Mouse (Mus musculus): Measurements from ENCODE around the gene A230050P20Rik. TPM values are rescaled to one million over a fixed set of nuclear protein-coding genes. Genes with fewer than 3 reads are reported as not detected.

The A230050P20Rik gene
- 2.0 TPM for polyA plus RNA-seq (2014; fragmentation: Illumina TruSeq; extraction: RNeasy Lipid Tissue Mini Kit (QIAGEN cat#74804); ENCODE audit: low read depth, low replicate concordance)

DNA sequence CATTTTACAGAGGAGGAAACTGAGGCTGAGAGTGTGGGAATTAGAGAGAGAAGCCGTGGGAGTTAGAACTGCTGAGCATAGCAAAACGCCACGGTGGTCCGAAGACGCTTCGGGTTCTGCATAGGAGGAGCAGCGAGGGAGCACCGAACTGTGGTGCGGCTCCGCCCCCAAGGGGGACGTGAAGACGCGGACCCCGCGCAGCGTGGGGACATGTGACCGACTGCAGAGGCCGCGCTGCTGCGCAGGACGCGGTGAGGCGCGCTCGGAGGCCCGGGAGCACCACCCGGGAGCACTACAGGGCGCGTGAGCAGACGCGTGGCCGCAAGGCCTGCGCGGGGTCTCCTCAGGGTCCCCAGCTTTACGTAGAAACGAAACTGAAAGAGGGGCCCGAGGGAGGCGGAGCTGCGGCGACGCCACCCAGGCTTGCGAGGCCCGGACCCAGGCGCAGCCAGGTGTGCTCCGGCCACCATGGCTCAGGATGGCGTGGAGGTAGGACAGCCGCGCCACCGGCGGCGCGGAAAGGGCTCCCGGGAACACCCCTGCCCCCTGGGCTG is at the start of gene A230050P20Rik:
Gene A230050P20Rik, plus strand, starts transcription at position 195 of the 554 bp plus-strand sequence.

DNA sequence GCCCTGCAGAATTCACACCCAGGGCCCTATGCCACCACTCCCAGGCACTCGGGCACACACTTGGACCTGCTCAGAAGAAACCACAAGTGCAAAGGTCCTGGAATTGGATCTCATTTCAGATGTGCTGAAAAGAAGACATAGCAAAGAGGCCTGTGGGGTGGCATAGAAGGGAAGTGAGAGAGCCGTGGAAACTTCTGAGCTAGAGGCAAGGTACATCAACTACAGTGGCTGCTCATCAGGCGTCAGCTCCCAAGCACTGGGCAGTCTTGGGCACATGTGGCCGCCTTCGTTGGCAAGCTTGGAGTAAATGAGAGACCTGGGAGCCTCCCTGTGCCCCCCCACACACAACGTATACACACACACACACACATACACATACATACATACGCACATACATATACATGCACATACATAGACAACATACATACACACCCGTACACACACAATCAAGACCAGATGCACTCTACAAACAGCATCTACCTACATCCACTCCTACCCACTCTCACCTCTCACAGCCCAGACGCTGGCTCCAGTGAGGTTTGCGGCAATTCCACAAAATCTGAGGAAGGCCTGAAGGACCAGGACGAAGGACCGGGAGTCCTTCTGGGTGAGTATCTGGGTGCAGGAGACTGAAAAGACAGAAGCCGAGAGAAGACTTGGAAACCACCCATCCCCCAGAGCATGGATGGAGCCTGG is 10.8 kb downstream of the A230050P20Rik start, which contains the start of gene Angptl6:
Gene Angptl6, minus strand, starts transcription at position 631 of the 696 bp plus-strand sequence.

DNA sequence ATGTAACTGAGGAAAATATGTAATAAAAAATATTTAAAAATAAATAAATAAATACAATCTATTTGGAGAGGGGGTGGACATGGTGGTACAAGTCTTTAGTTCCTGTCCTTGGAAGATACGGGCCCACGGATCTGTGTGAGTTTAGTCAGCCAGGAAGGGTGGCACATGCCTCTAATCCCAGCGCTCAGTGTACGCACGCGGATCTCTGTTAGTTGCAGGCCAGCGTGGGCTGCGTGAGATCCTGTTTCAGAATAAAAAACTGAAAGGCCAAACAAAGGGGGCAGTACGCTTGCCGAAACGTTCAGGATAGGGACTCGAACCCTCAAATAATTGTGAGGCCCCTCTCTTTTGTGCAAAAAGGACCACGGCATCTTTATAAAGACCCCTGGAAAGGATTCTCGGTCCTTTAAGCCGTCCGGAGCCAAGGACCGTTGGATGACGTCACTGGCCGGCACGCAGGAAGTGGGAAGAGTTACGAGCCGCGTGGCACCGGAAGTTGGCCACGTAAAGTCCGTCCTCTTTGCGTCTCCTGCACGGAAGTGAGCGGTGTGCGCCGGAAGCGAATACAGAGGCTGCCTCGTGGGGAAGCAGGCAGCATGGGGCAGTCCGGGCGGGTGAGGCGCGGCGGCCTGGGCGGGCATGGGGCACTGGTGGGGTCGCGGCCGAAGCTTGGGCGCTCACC is 19.4 kb downstream of the A230050P20Rik start, which contains the start of gene Ppan:
Gene Ppan, plus strand, starts transcription at position 472 of the 682 bp plus-strand sequence.

DNA sequence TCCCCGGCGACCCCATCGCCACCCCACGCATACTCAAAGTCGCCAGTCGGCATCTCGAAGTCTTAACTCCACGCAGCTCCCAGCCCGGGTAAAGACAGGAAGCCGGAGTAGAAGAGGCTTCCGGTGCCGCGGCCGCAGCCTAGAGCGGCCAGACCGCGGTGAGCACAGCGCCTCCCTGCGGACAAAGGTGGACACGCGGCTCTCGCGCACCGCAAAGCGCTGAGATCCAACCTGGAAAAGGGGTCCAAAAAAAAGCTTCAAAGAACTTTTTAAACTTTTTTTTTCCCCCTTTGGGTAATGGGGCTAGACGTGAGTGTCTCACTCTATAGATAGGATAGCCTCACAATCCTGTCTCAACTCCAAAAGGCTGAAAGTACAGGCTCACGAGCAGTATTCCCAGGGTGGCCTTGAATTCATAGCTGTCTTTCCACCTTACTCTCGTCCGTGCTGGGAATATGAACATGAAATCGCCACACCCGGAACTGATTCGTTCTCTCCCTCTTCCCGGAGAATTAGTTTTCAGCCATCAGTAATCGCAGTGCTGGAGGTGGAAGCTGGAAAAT is 30.1 kb downstream of the A230050P20Rik start, which contains the start of gene Eif3g:
Gene Eif3g, minus strand, starts transcription at position 113 of the 563 bp plus-strand sequence.

Other genes starting within 250 kb of the A230050P20Rik start
- gene Ubl5, start 225.8 kb upstream of the A230050P20Rik start, polyA plus RNA-seq (2014; fragmentation: Illumina TruSeq; extraction: RNeasy Lipid Tissue Mini Kit (QIAGEN cat#74804); ENCODE audit: low read depth, low replicate concordance): 75.9 TPM
- gene Fbxl12, start 223.9 kb upstream of the A230050P20Rik start, polyA plus RNA-seq (2014; fragmentation: Illumina TruSeq; extraction: RNeasy Lipid Tissue Mini Kit (QIAGEN cat#74804); ENCODE audit: low read depth, low replicate concordance): 2.5 TPM
- 0.85 TPM for gene Pin1, start 216.5 kb upstream of the A230050P20Rik start, polyA plus RNA-seq (2014; fragmentation: Illumina TruSeq; extraction: RNeasy Lipid Tissue Mini Kit (QIAGEN cat#74804); ENCODE audit: low read depth, low replicate concordance)
- gene Olfm2, start 122.3 kb upstream of the A230050P20Rik start, polyA plus RNA-seq (2014; fragmentation: Illumina TruSeq; extraction: RNeasy Lipid Tissue Mini Kit (QIAGEN cat#74804); ENCODE audit: low read depth, low replicate concordance): 0.40 TPM
- not detected for gene Col5a3, start 53.6 kb upstream of the A230050P20Rik start, polyA plus RNA-seq (2014; fragmentation: Illumina TruSeq; extraction: RNeasy Lipid Tissue Mini Kit (QIAGEN cat#74804); ENCODE audit: low read depth, low replicate concordance)
- gene Rdh8, start 50.1 kb upstream of the A230050P20Rik start, polyA plus RNA-seq (2014; fragmentation: Illumina TruSeq; extraction: RNeasy Lipid Tissue Mini Kit (QIAGEN cat#74804); ENCODE audit: low read depth, low replicate concordance): not detected
- gene Angptl6, start 11.1 kb downstream of the A230050P20Rik start, polyA plus RNA-seq (2014; fragmentation: Illumina TruSeq; extraction: RNeasy Lipid Tissue Mini Kit (QIAGEN cat#74804); ENCODE audit: low read depth, low replicate concordance): not detected
- not detected for gene Ppan, start 19.5 kb downstream of the A230050P20Rik start, polyA plus RNA-seq (2014; fragmentation: Illumina TruSeq; extraction: RNeasy Lipid Tissue Mini Kit (QIAGEN cat#74804); ENCODE audit: low read depth, low replicate concordance)
- 22.3 TPM for gene Eif3g, start 30.0 kb downstream of the A230050P20Rik start, polyA plus RNA-seq (2014; fragmentation: Illumina TruSeq; extraction: RNeasy Lipid Tissue Mini Kit (QIAGEN cat#74804); ENCODE audit: low read depth, low replicate concordance)
- gene Dnmt1, start 91.2 kb downstream of the A230050P20Rik start, polyA plus RNA-seq (2014; fragmentation: Illumina TruSeq; extraction: RNeasy Lipid Tissue Mini Kit (QIAGEN cat#74804); ENCODE audit: low read depth, low replicate concordance): 2.7 TPM
- 0.24 TPM for gene S1pr2, start 108.1 kb downstream of the A230050P20Rik start, polyA plus RNA-seq (2014; fragmentation: Illumina TruSeq; extraction: RNeasy Lipid Tissue Mini Kit (QIAGEN cat#74804); ENCODE audit: low read depth, low replicate concordance)
- gene Mrpl4, start 134.1 kb downstream of the A230050P20Rik start, polyA plus RNA-seq (2014; fragmentation: Illumina TruSeq; extraction: RNeasy Lipid Tissue Mini Kit (QIAGEN cat#74804); ENCODE audit: low read depth, low replicate concordance): 0.40 TPM
- gene Icam1, start 147.3 kb downstream of the A230050P20Rik start, polyA plus RNA-seq (2014; fragmentation: Illumina TruSeq; extraction: RNeasy Lipid Tissue Mini Kit (QIAGEN cat#74804); ENCODE audit: low read depth, low replicate concordance): 5.3 TPM
- gene Icam4, start 160.7 kb downstream of the A230050P20Rik start, polyA plus RNA-seq (2014; fragmentation: Illumina TruSeq; extraction: RNeasy Lipid Tissue Mini Kit (QIAGEN cat#74804); ENCODE audit: low read depth, low replicate concordance): not detected
- not detected for gene Icam5, start 163.4 kb downstream of the A230050P20Rik start, polyA plus RNA-seq (2014; fragmentation: Illumina TruSeq; extraction: RNeasy Lipid Tissue Mini Kit (QIAGEN cat#74804); ENCODE audit: low read depth, low replicate concordance)
- gene Zglp1, start 198.5 kb downstream of the A230050P20Rik start, polyA plus RNA-seq (2014; fragmentation: Illumina TruSeq; extraction: RNeasy Lipid Tissue Mini Kit (QIAGEN cat#74804); ENCODE audit: low read depth, low replicate concordance): not detected
- gene Gm49373, start 204.5 kb downstream of the A230050P20Rik start, polyA plus RNA-seq (2014; fragmentation: Illumina TruSeq; extraction: RNeasy Lipid Tissue Mini Kit (QIAGEN cat#74804); ENCODE audit: low read depth, low replicate concordance): not detected
- gene Fdx1l, start 205.0 kb downstream of the A230050P20Rik start, polyA plus RNA-seq (2014; fragmentation: Illumina TruSeq; extraction: RNeasy Lipid Tissue Mini Kit (QIAGEN cat#74804); ENCODE audit: low read depth, low replicate concordance): 0.69 TPM
- 0.73 TPM for gene Gm38431, start 223.4 kb downstream of the A230050P20Rik start, polyA plus RNA-seq (2014; fragmentation: Illumina TruSeq; extraction: RNeasy Lipid Tissue Mini Kit (QIAGEN cat#74804); ENCODE audit: low read depth, low replicate concordance)
- 4.5 TPM for gene Raver1, start 223.4 kb downstream of the A230050P20Rik start, polyA plus RNA-seq (2014; fragmentation: Illumina TruSeq; extraction: RNeasy Lipid Tissue Mini Kit (QIAGEN cat#74804); ENCODE audit: low read depth, low replicate concordance)